Mouse (Mus musculus) testis, adult 2 months (tissue): Measurements from ENCODE around the gene Arhgap22.

Experiments used
- CTCF ChIP-seq: fragments of 200-500 bp; IDR thresholded peaks from 2 replicates; pipeline ENCODE4 v1.5.1; 2012; ENCODE audit warnings: low read depth, mild to moderate bottlenecking, inconsistent platforms, low read length, moderate library complexity; ENCODE audit not compliant: control insufficient read depth, insufficient read depth, insufficient replicate concordance
- POLR2A ChIP-seq: fragments of 200-500 bp; IDR thresholded peaks from 2 replicates; pipeline ENCODE4 v1.6.1; 2012; ENCODE audit warnings: low read depth, mild to moderate bottlenecking, inconsistent platforms, low read length, moderate library complexity; ENCODE audit not compliant: control insufficient read depth

- TF ChIP-seq CTCF (no peak), POLR2A (no peak)
Observed at GRCm38 (mm10) chr14:33347738-33348137, 133.9 kb downstream of the Arhgap22 start.
